Mouse (Mus musculus) midbrain, postnatal 0 days (tissue): ENCODE data around the gene Cyfip1. TPM values are rescaled to one million over a fixed set of nuclear protein-coding genes. Genes with fewer than 3 reads are reported as not detected.

Source experiments
- ATAC-seq: fragments of 200-750 bp; cut with Nextera tagmentation; 2 replicates; pipeline ENCODE4 v1.8.0; 2017; ENCODE audit warnings: moderate number of reproducible peaks, mild to moderate bottlenecking, moderate TSS enrichment, moderate library complexity; ENCODE audit not compliant: low FRiP score
- DNase-seq: peaks from one replicate; pipeline ENCODE4 v3.0.0-alpha.2; 2015; ENCODE audit warnings: low spot score
- H3K27ac ChIP-seq: fragments of 300-500 bp; sonication (generic); 2 replicates; pipeline ENCODE4 v1.5.1; 2014; ENCODE audit warnings: low read depth, mild to moderate bottlenecking, low read length, mixed read lengths
- H3K27me3 ChIP-seq: fragments of 300-500 bp; sonication (generic); 2 replicates; pipeline ENCODE4 v1.6.1; 2014; ENCODE audit warnings: low read length, control low read depth, mixed read lengths; ENCODE audit not compliant: insufficient read depth
- H3K36me3 ChIP-seq: fragments of 300-500 bp; sonication (generic); 2 replicates; pipeline ENCODE4 v1.6.1; 2014; ENCODE audit warnings: low read length, control low read depth, mixed read lengths; ENCODE audit not compliant: insufficient read depth
- H3K4me1 ChIP-seq: fragments of 300-500 bp; sonication (generic); 2 replicates; pipeline ENCODE4 v1.6.1; 2014; ENCODE audit warnings: mild to moderate bottlenecking, control low read depth, antibody characterized with exemption, low read length, mixed read lengths; ENCODE audit not compliant: insufficient read depth
- H3K4me2 ChIP-seq: fragments of 300-500 bp; sonication (generic); 2 replicates; pipeline ENCODE4 v1.6.1; 2014; ENCODE audit warnings: low read depth, mild to moderate bottlenecking, low read length, mixed read lengths; ENCODE audit not compliant: poor library complexity, severe bottlenecking
- H3K4me3 ChIP-seq: fragments of 300-500 bp; sonication (generic); 2 replicates; pipeline ENCODE4 v1.5.1; 2014; ENCODE audit warnings: low read depth, mild to moderate bottlenecking, low read length, moderate library complexity
- H3K9ac ChIP-seq: fragments of 300-500 bp; sonication (generic); replicated peaks from 2 replicates; pipeline ENCODE4 v1.6.1; 2014; ENCODE audit warnings: mild to moderate bottlenecking, low read length, moderate library complexity, mixed read lengths; ENCODE audit not compliant: poor library complexity, severe bottlenecking
- H3K9me3 ChIP-seq: fragments of 300-500 bp; sonication (generic); 2 replicates; pipeline ENCODE4 v1.6.1; 2016; ENCODE audit warnings: low read length, control low read depth
- CTCF ChIP-seq: IDR thresholded peaks from 2 replicates; pipeline ENCODE4 v1.5.1; 2016; ENCODE audit warnings: antibody characterized with exemption, mild to moderate bottlenecking
- WGBS: fragments of 180-500 bp; shearing (Covaris S2); extraction: QIAGEN DNeasy Blood & Tissue Kit; methylation state at CpG from one replicate; pipeline ENCODE4 v1.1.7; 2014; 5-methylcytosine and 5-hydroxymethylcytosine counted together
- polyA plus RNA-seq: library from polyadenylated mRNA; unstranded; fragments of >200 nt; fragmentation: Nextera tagmentation; extraction: Ambion mirVana; gene quantifications from 2 replicates; pipeline ENCODE4 v1.2.1, GENCODE M21; 2015
- total RNA-seq: library from RNA; depleted of rRNA; stranded (reverse); fragments of >200 nt; gene quantifications from 2 replicates; pipeline ENCODE4 v1.2.3, GENCODE M21; 2014; rRNA removed

The Cyfip1 gene
- total and polyA plus RNA-seq, 2 experiments from 2014 or later: 31.4 to 49.5 TPM

DNA sequence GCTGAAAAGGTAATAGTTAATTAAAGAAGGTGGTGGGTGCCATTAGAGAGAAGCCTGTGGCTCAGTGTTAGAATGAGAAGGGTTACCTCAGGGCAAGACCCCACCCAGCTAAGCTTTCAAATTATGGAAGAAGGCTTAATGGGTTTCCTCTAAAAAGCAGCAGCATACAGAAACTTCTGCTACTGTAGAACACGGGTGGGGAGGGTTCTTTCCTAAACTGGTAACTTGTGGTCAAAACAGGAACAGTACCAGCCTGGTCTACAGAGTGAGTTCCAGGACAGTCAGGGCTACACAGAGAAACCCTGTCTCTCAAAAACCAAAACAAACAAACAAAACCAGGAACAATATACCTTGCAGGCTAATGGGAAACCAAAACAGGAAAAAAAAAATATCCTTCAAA, 127.9 kb downstream of the Cyfip1 start:
- TF ChIP-seq CTCF: no peak
- no peaks in the 10 kb centered on the region for H3K36me3 ChIP-seq
- no peak for ATAC-seq
- H3K4me3 ChIP-seq: no peak overlapping the region
- no peak overlapping the region for H3K27ac ChIP-seq
- H3K4me1 ChIP-seq: no peaks in the 10 kb centered on the region
- DNase-seq: no peak
- no peak overlapping the region for H3K4me2 ChIP-seq
- no peaks in the 10 kb centered on the region for H3K27me3 ChIP-seq
- 71% methylated on average over 1 of the region's 1 CpGs for WGBS
- H3K9ac ChIP-seq: no peak overlapping the region
- no peaks in the 10 kb centered on the region for H3K9me3 ChIP-seq

DNA sequence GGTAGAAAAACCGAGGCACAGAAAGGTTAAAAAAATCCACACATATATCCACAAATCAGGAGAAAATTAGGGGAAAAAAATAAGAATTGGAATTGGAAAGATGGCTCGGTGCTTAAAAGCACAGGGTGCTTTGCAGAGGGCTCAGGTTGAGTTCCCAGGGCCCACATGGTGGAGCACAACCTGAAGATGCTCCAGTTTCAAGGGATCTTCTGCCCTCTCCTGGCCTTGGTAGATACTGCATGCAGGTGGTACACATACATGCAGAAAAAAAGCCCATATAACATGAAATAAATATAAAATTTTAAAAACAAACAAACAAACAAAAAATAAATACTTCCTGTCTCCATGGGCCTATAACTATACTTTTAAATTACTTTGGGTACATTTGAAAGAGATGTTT, 132.9 kb downstream of the Cyfip1 start:
- Histone ChIP-seq H3K9me3 (no peaks in the 10 kb centered on the region), H3K27me3 (no peaks in the 10 kb centered on the region), H3K4me1 (no peaks in the 10 kb centered on the region), H3K9ac (no peak overlapping the region), H3K4me2 (no peak overlapping the region), H3K27ac (no peak overlapping the region), H3K4me3 (no peak overlapping the region), H3K36me3 (peaks cover 4% of the 10 kb centered on the region)
- ATAC-seq (no peak), DNase-seq (no peak)
- peak; percentile 32; the same call in 1 of the 2 replicates for TF ChIP-seq CTCF
- WGBS: 100% methylated on average over 2 of the region's 2 CpGs

DNA sequence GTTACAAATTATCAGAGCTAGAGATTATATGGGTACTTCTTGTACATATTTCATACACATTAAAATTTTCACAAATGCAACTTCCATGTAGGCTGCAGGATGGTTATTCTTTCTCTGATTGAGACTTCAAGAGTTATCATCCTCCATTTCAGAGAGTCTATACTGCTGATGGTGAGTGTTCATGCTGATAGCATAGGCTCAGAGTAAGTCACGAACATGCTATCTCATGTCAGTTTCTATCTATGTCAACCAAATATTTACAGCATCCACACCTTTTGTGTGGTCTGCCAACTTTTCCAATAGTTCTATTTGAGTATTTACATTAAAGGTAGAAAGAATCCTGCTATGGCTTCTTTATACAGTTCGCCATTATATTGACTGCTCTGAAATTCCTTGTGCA, 140.0 kb downstream of the Cyfip1 start:
- ATAC-seq: no peak
- H3K4me1 ChIP-seq: no peaks in the 10 kb centered on the region
- 100% methylated on average over 2 of the region's 2 CpGs for WGBS
- peaks cover 16% of the 10 kb centered on the region for H3K36me3 ChIP-seq
- no peak overlapping the region for H3K4me2 ChIP-seq
- H3K4me3 ChIP-seq: no peak overlapping the region
- no peak for TF ChIP-seq CTCF
- no peak for DNase-seq
- no peaks in the 10 kb centered on the region for H3K27me3 ChIP-seq
- no peak overlapping the region for H3K27ac ChIP-seq
- H3K9me3 ChIP-seq: no peaks in the 10 kb centered on the region
- H3K9ac ChIP-seq: no peak overlapping the region

Other genes with a start within 250 kb of the Cyfip1 start
- 2.2 and 4.4 TPM in 2 replicates for gene Siglech, start 73.6 kb upstream of the Cyfip1 start, total RNA-seq
- 4.1 and 4.5 TPM in 2 replicates for gene Siglech, start 73.6 kb upstream of the Cyfip1 start, polyA plus RNA-seq
- gene Tubgcp5, start 47.6 kb upstream of the Cyfip1 start, total RNA-seq: 17.8 and 27.3 TPM in 2 replicates
- 21.5 and 21.6 TPM in 2 replicates for gene Tubgcp5, start 47.6 kb upstream of the Cyfip1 start, polyA plus RNA-seq
- gene Nipa2, start 120.7 kb downstream of the Cyfip1 start, total RNA-seq: 28.9 and 38.8 TPM in 2 replicates
- gene Nipa2, start 120.7 kb downstream of the Cyfip1 start, polyA plus RNA-seq: 28.0 and 31.3 TPM in 2 replicates
- gene Nipa1, start 178.2 kb downstream of the Cyfip1 start, total RNA-seq: 48.1 and 48.9 TPM in 2 replicates
- 30.3 and 31.7 TPM in 2 replicates for gene Nipa1, start 178.2 kb downstream of the Cyfip1 start, polyA plus RNA-seq
- gene Herc2, start 208.5 kb downstream of the Cyfip1 start, total RNA-seq: 89.2 and 108 TPM in 2 replicates
- 37.6 and 47.8 TPM in 2 replicates for gene Herc2, start 208.5 kb downstream of the Cyfip1 start, polyA plus RNA-seq